Mouse (Mus musculus): ENCODE results near the gene Zbtb7b.

The Zbtb7b gene

DNA sequence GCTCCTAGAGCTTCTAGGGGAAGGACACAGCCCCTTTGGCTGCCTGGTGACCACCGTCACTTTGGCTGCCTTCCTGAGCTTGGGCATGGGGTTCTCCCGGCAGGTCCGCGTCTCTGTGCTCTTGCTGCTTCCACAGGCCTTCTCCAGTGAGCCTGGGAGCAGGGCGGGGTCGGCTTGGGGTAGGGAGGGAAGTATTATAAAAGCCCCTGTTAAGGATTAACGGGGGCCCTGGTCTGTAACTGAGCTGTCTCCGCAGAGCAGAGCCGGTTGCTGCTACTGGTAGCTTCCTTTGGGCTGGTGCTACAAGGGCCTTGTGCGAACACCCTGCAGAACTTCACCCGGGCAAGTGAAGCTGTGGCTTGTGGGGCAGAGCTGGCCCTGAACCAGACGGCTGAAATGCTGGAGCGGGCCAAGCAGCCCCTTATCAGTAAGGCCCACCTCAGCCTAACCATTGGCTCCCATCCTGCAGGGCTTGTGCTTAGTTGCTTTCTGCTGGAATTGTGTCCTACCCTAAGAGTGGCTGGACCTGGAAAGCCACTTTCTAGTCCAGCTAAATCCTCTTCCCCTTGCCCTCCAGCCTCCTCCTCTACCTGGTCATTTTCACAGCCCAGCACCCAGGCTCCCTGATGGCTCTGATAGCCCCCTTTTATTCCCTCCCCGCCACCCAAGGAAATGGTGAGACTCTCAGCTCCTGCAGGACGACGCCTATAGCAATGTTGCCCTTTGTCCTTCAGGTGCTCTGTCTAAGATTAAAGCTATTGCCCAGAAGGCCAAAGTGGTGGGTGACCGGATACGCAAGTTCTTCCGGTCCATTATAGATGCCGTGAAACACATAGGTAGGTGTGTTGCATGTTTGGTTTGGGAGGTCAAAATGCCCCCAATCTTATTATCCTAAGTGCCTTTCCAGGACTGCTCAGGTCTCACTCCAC, 28.8 kb downstream of the Zbtb7b start:
- no peak for DNase-seq (ENCODE audit: low read depth)

DNA sequence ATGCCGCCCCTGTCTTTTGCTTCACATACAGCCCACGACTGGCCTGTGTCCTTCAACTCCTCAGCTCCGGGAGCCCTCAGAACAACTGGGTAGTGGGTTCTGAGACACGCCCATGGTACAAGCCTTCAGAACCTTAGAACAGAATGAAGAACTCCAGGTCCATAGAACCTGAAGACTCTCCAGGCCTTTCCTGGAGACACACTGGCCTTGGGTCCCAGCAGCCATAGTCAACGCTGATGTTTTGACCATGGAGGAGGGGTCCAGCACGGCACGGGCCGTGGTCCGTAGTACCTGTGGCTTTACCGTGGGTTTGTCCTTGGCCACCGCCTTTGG, 29.5 kb downstream of the Zbtb7b start, which contains the start of gene Dcst1:
Dcst1 (minus strand) TSS at position 101 of the 333 bp plus-strand sequence.
- DNase-seq (ENCODE audit: low read depth): no peak

DNA sequence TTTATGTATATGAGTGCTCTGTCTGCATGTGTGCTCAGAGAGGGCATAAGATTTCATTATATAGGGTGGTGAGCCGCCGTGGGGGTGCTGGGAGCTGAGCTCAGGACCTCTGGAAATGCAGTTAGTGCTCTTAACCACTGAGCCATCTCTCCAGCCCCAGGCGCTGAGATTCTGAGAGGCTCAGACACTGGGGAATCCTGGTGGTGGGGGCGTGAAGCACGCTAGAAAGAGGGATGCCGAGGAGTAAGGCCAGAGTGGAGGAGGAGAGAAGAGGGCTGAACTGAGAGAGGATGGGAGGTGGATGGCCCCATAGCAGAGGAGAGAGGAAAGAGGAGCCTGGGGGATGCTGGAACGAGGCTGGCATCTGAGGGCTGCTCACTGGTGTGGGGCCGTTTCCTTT, 29.9 kb downstream of the Zbtb7b start:
- no peak for DNase-seq (ENCODE audit: low read depth)

DNA sequence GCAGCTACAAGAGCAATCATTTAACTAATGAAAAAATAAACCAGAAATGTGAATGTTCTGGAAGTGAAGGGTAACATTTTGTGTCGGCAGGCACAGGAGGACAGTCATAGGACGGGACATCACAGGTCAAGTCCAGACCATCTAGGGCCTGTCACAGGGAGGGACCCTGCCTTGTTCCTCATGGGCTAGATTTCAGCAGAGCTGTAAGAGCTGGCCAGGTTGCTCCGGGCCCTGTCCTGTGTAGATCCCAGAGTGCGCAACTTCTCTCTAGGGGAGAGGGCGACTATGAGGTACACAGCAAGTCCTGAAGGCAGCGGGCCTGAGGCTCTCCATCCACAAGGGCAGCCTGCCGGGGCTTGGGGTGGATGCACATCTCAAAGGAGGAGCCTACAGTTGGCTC, 32.9 kb downstream of the Zbtb7b start, which contains the start of gene Dcst2:
Dcst2 (plus strand) TSS at position 301 of the 400 bp plus-strand sequence.
- no peak for DNase-seq (ENCODE audit: low read depth)

DNA sequence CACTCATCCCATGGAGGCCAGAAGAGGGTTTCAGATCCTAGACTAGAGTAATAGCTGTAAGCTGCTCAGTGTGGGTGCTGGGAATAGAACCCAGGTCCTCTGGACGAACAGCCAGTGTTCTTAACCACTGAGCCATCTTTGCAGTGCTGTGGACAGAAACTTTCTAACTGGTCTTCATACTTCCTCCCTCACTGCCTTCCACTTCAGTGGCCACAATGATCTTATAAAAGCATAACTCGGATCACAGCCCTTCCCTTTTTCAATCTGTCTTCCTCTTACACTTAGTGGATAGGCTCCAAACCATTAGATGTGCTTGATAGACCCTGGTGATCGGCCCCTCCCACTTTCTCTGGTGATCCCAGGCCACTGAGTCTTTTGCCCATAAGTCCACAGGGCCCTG, 34.3 kb downstream of the Zbtb7b start:
- peak; percentile 39 for DNase-seq (ENCODE audit: low read depth)

DNA sequence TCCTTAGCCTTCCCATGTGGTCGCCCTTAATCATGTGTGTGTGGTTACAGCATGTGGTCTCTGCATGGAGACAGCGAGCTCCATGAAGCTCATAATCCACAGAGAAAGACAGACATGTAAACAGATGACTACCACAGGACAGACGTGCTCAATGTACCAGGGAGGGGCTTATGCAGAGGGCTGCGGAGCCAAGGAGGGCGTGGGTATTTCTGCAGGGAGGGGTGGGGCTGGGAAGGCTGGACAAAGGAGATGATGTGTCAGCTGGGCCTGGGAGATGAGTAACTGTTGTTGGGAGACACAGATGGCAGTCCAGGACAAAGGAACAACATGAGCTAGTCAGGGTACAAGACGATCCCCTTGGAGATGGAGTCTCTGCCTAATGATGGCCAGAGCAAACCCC, 34.9 kb downstream of the Zbtb7b start:
- no peak for DNase-seq (ENCODE audit: low read depth)

DNA sequence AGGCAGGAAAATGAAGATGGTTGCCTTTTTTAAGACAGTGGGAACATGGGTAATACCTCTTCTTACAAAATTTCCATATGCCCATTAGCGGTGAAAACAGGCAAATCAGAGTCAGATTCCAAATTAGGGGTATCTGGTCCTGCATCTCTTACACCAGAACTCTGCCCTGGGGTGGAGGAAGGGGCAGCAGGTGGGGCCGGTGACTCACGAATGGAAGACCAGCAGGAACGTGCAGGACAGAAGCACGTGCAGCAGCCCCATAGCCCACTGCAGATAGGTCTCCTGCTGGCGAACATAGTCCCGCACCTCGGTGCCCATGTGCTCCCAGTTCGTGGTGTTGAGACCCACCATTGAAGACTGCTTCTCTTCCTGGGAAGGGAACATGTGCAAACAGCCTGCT, 38.5 kb downstream of the Zbtb7b start:
- DNase-seq (ENCODE audit: low read depth): no peak

DNA sequence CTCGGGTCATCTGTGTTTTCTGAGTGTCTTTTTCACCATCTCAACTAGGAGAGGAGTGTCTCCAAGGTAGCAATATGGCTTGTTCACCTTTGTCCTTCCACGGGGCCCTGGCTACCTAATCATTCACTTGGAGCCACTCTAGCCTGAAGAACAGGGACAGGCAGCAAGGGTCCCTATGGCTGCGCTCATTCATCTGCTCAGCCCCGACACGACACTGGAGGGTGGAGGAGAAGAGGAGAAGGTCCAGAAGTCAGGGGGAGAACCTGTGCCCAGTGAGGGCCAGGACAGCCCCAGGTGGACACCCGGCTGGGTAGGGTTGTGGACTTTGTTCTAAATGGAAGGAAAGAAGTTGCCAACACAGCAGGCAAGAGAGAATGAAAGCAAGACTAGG, 39.1 kb downstream of the Zbtb7b start:
- no peak for DNase-seq (ENCODE audit: low read depth)

DNA sequence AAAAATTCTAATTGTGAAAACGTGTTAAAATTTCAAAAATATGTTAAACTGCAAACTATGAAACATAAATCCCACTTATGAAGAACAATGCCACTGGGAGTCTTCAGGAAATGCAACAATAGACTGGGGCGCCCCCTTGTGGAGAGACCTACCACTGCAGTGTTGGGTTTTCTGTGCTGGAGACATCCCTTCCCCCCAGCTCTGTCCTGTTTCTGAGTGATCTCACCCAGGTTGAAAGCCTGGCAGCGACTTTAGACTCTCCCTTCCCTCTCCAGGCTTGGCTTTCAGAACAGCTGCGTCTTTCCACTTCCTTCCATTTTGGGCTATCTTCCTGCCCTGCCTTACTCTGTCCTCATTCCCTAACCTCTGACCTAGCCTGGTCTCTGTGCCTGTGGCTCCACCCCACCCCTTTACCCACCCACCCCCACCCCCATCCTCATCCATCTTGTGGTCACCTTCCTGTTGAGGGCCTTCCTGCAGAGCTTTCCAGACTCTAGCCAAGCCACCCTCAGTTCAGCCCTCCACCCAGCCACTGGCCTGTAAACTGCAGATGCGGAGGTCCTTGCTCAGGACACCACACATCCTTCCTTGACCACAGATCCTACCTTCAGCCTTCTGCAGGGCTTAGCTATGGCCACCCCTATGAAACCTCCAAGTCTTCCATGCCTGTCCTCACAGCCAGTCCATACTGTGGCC, 39.6 kb downstream of the Zbtb7b start:
- DNase-seq (ENCODE audit: low read depth): peak; percentile 85

DNA sequence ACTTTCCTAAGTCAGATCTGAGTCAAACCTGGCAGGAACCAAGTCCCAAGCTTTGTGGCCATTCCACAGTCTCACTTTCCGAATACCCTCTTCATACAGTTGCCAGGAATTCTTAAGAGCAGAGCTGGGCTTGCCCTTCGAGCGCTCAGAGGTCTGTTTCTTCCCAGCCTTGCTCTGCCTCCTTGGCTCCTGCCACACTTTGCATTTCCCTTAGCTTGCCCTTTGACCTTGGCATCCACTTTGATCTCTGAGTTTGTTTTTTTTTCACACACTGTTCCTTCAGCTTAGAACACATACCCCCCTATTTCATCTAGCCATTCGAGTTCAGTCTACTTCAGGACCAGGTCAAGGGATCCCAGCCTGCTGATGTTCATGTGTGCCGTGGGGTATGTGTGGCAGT, 43.3 kb downstream of the Zbtb7b start:
- no peak for DNase-seq (ENCODE audit: low read depth)

DNA sequence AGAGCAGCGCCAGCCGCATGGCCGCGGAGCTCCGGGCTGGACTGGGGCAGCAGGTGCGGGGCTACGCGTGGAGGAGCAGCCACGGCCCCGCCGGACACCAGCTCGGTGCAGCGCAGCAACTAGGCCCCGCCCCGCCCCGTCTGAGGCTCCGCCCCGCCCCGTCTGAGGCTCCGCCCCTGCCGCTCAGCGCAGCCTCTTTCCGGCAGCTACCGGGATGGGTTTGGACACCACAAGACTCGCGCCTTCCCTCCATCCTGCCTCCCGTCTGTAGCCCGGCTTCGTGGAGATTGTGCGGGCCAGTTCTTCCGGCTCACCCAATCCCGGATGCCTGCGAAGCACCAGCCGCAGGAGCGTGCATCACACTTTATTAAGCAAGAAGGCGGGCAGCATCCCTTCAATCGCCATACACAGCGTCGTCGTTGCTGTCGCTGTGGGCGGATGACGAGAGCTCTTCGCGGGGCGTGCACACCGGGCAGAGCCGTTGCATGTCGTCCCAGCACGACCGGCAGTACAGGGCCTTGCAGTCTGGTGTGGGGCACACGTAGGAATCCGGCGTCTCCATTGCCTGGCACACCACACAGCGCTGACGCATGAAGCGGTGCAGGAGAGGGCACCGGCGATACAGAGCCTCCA, 44.6 kb downstream of the Zbtb7b start, which contains the start of gene Adam15:
Adam15 (minus strand) TSS at position 128 of the 633 bp plus-strand sequence.
- DNase-seq (ENCODE audit: low read depth): peak; percentile 84

DNA sequence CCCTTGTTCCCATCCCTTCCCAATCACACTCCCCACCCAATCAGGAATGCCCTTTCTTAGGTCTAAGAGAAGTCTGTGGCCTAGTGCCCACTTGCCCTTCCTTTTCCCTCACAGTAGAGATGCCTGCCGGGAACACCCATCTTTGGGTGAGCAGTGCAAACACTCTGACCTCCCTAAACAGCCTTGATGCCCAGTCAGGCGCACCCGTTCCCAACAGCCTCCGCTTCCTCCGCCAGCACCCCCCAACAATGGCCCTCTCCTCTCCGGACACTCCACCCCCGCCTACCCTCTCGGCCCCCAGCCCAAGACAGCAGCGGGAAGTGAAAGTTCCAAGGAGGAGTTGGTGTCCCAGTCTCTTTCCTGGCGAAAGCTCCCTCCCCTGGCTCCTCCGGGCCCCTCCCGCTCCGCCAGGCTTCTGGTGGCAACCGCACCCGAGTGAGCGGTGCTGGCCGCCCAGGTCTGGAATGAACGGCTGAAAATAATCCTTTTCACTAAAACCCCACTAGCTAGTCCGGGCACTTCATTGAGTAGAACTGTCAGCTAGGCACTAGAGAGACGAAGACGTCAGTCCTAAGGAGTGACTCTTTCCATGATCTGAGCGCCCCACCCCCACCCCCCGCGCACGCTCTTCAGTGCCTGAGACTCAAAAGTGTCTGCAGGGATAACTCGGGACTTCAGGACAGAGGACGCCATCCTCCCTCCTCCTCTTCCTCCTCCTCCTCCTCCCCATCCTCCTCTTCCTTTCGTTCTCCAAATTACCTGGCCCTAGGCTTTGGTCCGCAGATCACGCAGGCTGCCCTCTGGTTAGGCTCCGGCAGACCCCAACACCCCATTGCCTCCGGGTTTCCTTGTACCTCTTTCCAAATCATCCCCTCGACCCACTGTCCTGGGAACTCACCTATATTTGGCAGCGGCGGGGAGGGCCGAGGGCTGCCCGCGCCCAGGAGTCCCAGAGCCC, 45.4 kb downstream of the Zbtb7b start:
- peak; percentile 62 for DNase-seq (ENCODE audit: low read depth)

DNA sequence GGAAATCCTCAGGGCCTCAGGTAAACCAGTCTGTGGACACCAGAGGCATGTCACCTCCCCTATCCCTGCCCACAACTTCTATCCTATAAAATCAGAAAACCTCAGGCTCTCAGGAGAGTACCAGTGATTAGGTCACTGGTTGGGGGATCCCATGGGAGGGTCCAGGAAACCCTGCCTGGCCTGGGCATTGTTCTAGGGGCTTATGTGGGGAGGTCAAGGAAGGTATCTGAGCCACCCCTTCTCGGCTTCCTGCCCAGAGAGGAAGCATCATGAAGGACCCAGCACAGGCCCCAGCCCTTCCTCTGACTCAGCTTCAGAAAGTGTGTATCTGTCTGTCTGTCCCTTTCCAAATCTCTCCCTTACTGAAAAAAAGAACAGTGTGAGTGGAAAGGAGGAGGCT, 46.7 kb downstream of the Zbtb7b start:
- peak; percentile 42 for DNase-seq (ENCODE audit: low read depth)

DNA sequence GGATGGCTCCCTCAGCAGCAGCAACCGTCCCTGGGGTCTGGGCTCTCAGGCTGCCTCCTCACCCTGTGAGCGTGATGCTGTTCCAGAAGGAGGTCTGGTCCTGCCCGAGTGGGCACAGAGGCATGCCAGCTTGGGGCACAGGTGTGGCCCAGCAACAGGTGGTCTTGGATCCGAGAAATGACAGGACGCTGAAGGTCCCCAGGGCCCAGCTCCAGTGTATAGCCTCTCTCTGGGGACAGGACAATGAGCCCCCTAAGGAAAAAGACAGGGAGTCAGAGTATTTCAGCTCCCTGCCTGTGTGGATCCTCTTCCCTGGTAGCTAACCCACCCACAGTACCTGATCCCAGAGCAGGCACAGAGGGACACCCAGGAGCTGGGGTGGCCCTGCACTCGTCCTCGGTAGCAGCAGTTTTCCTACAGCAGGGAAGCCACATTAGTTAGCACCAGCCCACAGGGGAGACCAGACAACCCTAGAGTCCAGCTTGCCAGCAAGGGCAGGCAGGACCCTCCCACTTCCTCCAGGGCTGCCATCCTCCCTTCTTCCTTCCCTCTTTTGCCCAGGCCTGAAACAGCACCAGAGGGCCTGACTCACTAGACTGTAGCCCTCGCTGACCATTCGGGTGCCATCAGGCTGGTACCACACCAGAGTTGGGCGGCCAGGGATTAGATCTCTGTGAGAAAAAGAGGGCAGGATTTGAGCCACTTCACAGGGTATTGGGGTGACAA, 47.6 kb downstream of the Zbtb7b start:
- DNase-seq (ENCODE audit: low read depth): peak; percentile 70

DNA sequence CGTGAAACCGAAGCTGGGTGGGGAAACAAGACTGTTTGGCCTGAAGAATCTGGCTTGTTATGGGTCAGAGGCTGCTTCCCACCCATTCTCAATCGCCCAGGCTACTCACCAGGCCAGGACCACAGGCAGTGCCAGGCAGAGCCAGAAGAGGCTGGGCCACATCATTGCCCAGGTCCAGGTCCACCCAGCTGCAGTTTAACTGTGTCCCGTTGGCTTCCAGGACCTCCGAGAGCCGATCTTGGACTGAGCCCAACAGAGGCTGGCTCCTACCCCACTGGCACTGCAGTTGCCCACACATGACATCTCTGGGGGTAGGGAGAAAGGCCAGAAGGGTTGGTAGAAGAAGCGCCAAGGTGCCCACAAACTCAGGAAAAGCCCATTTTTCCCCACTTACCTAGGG, 51.3 kb downstream of the Zbtb7b start:
- DNase-seq (ENCODE audit: low read depth): no peak

DNA sequence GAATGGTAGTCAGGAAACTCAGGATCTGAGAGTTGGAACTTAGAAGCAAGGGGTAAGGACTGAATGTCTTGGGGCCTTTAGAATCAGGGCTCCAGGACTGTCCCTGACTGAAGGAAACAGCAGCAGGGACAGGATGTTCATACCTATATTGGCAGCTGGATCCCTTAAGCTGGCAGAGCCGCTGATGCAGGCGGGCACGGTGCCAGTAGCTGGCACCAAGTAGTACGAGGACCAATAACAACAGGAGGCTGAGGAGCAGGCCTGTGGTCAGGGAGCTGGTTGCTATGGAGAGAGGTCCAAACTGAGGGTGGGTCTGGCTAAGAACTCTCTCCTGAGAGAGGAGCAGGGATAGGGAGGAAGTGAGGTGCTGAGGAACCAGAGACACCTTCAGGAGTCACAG, 52.8 kb downstream of the Zbtb7b start:
- no peak for DNase-seq (ENCODE audit: low read depth)

DNA sequence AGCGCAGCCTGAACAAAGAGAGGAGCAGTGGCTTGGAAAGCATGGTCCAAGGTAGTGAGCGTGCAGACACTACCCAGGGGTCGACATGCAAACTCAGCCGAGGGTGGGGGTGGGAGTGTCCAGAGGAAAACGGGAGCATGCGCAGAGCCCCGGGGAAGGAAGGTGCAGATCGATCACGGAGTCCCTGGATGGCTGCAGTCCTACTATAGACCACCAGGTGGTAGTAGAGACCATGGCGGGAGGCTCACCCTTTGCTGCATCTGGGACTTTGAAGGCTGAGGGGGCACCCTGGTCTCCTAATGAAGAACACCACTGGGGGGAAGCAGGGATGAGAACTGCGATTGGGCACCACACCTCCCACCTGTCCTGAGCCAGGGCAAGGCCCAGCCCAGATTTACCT, 54.1 kb downstream of the Zbtb7b start:
- peak; percentile 63 for DNase-seq (ENCODE audit: low read depth)

DNA sequence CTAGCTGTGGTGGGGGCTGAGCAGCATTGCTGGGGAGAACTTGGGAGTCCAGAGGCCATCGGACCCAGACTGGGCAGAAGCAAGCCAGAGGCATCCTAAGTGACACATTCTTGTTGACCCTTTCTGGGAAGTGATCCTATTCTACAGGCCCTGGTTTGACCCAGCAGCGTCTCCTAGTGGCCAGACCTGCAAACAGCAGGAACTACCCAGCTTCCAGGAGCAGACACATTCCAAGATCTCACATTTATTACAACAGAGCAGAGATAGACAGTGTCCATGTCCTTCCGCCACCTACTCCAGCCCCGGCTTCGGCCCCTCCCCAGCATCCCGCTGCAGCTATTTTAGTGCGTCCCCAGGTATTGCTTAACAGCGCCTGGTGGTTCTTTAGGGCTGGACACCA, 55.2 kb downstream of the Zbtb7b start:
- DNase-seq (ENCODE audit: low read depth): peak; percentile 80

DNA sequence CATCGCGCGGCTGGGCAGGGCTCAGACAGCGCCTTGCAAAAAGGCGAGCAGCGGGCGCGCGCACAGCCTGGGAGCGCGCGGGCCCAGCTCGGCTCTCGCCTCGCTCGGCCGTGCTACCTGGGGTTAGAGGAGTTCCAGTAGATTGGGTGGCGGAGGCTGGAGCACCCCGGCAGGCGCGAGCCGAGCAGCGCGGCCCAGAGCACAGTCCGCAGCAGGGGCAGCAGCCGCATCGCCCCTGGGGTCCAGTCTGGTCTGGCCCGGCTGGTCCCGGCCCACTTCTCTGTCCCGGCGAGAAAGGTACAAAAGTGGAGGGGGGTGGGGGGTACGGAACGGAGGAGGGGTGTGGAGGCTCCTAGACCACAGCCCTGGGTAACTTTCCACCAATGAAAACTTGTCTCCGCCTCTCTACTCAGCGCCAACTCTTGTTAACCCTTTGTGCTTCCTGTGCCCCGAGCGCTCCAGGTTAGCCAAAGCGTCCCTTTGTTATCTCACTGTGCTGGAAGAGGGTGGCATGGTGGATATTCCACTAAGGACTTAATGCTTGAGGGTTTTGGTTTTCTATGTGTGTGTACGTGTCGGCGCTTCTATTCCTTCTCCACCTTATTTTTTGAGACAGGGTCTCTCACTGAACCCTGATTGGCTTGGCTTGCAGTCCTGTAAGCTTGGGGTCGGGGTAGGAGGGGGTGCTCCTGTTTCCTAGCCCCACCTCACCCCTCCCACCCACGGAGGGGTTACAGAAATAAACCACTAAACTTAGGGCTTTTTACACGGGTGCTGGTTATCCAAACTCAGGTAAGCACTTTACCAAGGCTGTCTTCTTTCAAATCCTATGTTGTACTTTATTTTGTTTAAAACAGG, 56.6 kb downstream of the Zbtb7b start, which contains the start of gene Efna4:
Efna4 (minus strand) TSS at position 308 of the 858 bp plus-strand sequence.
- DNase-seq (ENCODE audit: low read depth): peak; percentile 76
